ENCODE assay signal across 1 mouse cellular context in the genomic region with DNA sequence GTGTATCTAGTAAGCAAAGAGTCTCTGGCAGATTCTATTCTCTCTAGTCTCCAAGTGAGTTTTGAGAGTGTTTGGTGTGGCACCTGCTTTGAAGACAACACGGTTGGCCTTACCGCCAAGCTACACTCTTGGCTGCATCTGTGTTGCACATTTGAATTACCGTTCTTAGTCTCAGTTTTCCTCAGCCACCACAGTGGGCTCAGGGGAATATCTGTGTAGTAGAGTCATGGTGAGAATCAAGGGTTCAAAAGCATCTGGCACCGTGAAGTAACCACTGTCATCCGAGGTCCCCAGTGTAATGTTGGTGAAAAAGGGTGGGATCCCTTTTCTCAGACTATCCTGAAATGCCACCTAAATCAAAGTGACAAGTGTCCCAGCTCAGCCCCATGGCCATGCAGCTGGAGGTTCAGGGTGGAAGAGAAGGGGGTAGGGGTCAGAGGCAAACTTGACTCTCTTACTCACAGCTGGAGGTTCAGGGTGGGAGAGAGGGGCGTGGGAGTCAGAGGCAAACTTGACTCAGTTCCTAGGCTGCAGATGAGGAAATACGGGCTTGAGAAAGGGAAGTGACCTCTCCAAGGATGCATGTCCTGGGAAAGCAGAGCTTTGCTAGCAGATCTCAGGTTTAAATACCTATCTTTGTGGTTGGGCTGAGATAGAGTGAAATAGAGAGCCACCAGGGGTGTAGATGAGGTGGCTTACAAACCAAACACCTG.
TF ChIP-seq lines count a peak whose summit lies in the region.

No protein-coding gene starts in this region.

TF ChIP-seq in CH12.LX, 34 proteins besides CTCF, POLR2A, EP300 and RAD21:
- peak; percentile 52 for TF ChIP-seq MAFK (IDR thresholded peaks at IDR 0.05; ENCODE audit: insufficient replicate concordance, low read length)
- TF ChIP-seq ZKSCAN1 (IDR thresholded peaks at IDR 0.05; ENCODE audit: borderline replicate concordance, low read depth, low read length) = no peak
- TF ChIP-seq MAZ (IDR thresholded peaks at IDR 0.05; ENCODE audit: low read depth, low read length) = peak; percentile 59; the same call in 1 of the 2 replicates
- no peak for TF ChIP-seq POLR2AphosphoS2 (IDR thresholded peaks at IDR 0.05; ENCODE audit: low read depth, low read length)
- TF ChIP-seq TCF12 (IDR thresholded peaks at IDR 0.05; ENCODE audit: low read depth, low read length) = peak; percentile 88
- peak; percentile 88 for TF ChIP-seq BHLHE40 (IDR thresholded peaks at IDR 0.05; ENCODE audit: low read depth, low read length)
- TF ChIP-seq SIN3A (IDR thresholded peaks at IDR 0.05; ENCODE audit: low read length) = peak; percentile 61
- TF ChIP-seq UBTF (IDR thresholded peaks at IDR 0.05; ENCODE audit: low read depth, low read length) = peak; percentile 67; the same call in 1 of the 2 replicates
- TF ChIP-seq JUN (IDR thresholded peaks at IDR 0.05; ENCODE audit: insufficient read depth, low read depth, low read length) = peak; percentile 33; the same call in 1 of the 2 replicates
- no peak for TF ChIP-seq NRF1 (IDR thresholded peaks at IDR 0.05; ENCODE audit: low read depth, low read length)
- TF ChIP-seq MAX (IDR thresholded peaks at IDR 0.05; ENCODE audit: low read length) = peak; percentile 34; the same call in 1 of the 2 replicates
- no peak; the same call in 1 of the 2 replicates for TF ChIP-seq CHD2 (IDR thresholded peaks at IDR 0.05; ENCODE audit: low read length)
- peak; percentile 75; the same call in 1 of the 2 replicates for TF ChIP-seq ZMIZ1 (IDR thresholded peaks at IDR 0.05; ENCODE audit: low read depth, low read length)
- TF ChIP-seq MYC (IDR thresholded peaks at IDR 0.05; ENCODE audit: low read depth, low read length) = 0 out of 2 replicates have a peak, but pooled peaks have one; percentile 45
- TF ChIP-seq RCOR1 (conservative IDR thresholded peaks at IDR 0.05; ENCODE audit: low read depth, low read length) = peak; percentile 74
- peak; percentile 89 for TF ChIP-seq ETS1 (conservative IDR thresholded peaks at IDR 0.05; ENCODE audit: low read depth, low read length)
- TF ChIP-seq E2F4 (IDR thresholded peaks at IDR 0.05; ENCODE audit: insufficient replicate concordance, low read depth, low read length) = 0 out of 2 replicates have a peak, but pooled peaks have one; percentile 29
- no peak for TF ChIP-seq HCFC1 (IDR thresholded peaks at IDR 0.05; ENCODE audit: low read depth, low read length)
- TF ChIP-seq ELF1 (IDR thresholded peaks at IDR 0.05; ENCODE audit: low read depth, low read length) = no peak; the same call in 1 of the 2 replicates
- TF ChIP-seq IRF4 (IDR thresholded peaks at IDR 0.05; ENCODE audit: low read depth, low read length) = peak; percentile 85
- TF ChIP-seq USF1 (IDR thresholded peaks at IDR 0.05; ENCODE audit: low read depth, low read length) = no peak
